In the genomic region with DNA sequence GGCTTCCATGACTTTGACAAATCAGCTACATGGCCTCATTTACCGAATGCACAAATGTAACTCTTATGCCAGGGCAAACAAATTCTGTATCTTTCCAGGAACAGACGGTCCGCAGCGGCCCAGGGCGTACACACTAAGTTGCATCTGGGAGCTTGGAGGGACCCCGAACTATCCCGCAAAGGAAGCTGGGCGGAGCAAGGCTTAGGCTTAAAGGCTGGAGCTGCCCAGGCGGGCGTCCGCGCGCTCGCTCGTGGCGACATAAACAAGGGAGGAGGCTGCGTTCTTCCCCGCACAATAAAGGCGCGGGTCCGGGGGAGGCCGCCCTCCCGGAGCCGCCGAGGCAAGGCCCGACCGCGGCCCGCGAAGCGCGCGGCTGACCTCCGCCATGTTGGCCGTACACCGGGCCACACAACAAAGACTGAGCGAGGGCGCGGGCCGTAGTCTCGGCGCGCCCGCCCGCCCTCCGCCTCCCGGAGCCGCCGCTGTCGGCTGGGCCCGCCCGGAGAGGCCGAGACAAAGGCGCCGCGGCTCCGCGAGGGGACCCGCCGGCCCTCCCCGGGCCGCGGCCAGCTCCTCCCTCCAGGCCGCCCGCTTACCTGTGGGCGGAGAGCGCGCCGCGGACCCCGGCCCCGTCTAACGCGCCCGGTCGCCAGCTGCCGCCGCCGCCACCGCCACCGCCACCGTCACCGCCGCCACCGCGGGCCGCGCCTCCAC, we compare ENCODE assay signal across 8 mouse cellular contexts. TPM values are rescaled to one million over a fixed set of nuclear protein-coding genes. Genes with fewer than 3 reads are reported as not detected.
DNase-seq lines count a peak whose midpoint lies in the region; ATAC-seq and TF ChIP-seq lines count a peak whose summit lies in the region.

A gene (plus strand): TSS at position 479 of the 714 bp plus-strand sequence.
A gene (minus strand): TSS at position 714 of the 714 bp plus-strand sequence.

- H3K27ac ChIP-seq in bone marrow macrophage, adult 2 months (ENCODE audit: insufficient read depth, low read depth, low read length) = peak within 1 kb of the TSS; percentile 65
- H3K27ac ChIP-seq in embryonic fibroblast, embryonic 13.5 days (ENCODE audit: insufficient read depth, low read length) = peak within 1 kb of the TSS; percentile 82
- H3K27ac ChIP-seq in heart, embryonic 12.5 days (ENCODE audit: poor library complexity, severe bottlenecking) = peak within 1 kb of the TSS; percentile 98
- peak within 1 kb of the TSS; percentile 97 for H3K27ac ChIP-seq in kidney, embryonic 15.5 days
- peak within 1 kb of the TSS; percentile 97 for H3K27ac ChIP-seq in liver, embryonic 12.5 days

- ATAC-seq in heart, embryonic 12.5 days (ENCODE audit: insufficient number of reproducible peaks, low FRiP score) = peak; percentile 85
- peak; percentile 84 for ATAC-seq in kidney, embryonic 15.5 days (replicated peaks; ENCODE audit: low FRiP score)
- peak; percentile 77 for ATAC-seq in liver, embryonic 12.5 days

- H3K4me3 ChIP-seq in bone marrow macrophage, adult 2 months (ENCODE audit: insufficient read depth, low read length) = peak within 1 kb of the TSS; percentile 79
- peak within 1 kb of the TSS; percentile 99 for H3K4me3 ChIP-seq in embryonic fibroblast, embryonic 13.5 days (ENCODE audit: insufficient read depth, low read length)
- peak within 1 kb of the TSS; percentile 91 for H3K4me3 ChIP-seq in heart, embryonic 12.5 days
- H3K4me3 ChIP-seq in kidney, embryonic 15.5 days (replicated peaks) = peak within 1 kb of the TSS; percentile 78
- H3K4me3 ChIP-seq in liver, embryonic 12.5 days = peak within 1 kb of the TSS; percentile 96
- peak within 1 kb of the TSS; percentile 45 for H3K4me3 ChIP-seq in myocyte

- peak; percentile 79 for DNase-seq in A20 (ENCODE audit: low read depth, low spot score)
- peak; percentile 47 for DNase-seq in splenic B cell, adult 2 months (ENCODE audit: low read depth, low spot score)

- H3ac ChIP-seq in myocyte (ENCODE audit: control insufficient read depth, insufficient read length) = peak within 1 kb of the TSS; percentile 98

- peaks cover 17% of the 10 kb centered on the region for H3K4me1 ChIP-seq in bone marrow macrophage, adult 2 months (ENCODE audit: control insufficient read depth, insufficient read depth, low read length)
- H3K4me1 ChIP-seq in embryonic fibroblast, embryonic 13.5 days (ENCODE audit: control insufficient read depth, insufficient read depth, low read length) = peaks cover 4% of the 10 kb centered on the region
- H3K4me1 ChIP-seq in heart, embryonic 12.5 days (replicated peaks) = peaks cover 22% of the 10 kb centered on the region
- peaks cover 30% of the 10 kb centered on the region for H3K4me1 ChIP-seq in kidney, embryonic 15.5 days
- peaks cover 53% of the 10 kb centered on the region for H3K4me1 ChIP-seq in liver, embryonic 12.5 days

- H3K27me3 ChIP-seq in heart, embryonic 12.5 days (replicated peaks) = no peaks in the 10 kb centered on the region
- H3K27me3 ChIP-seq in kidney, embryonic 15.5 days = no peaks in the 10 kb centered on the region
- peaks cover 3% of the 10 kb centered on the region; the same call in 1 of the 2 replicates for H3K27me3 ChIP-seq in liver, embryonic 12.5 days (replicated peaks)
- no peaks in the 10 kb centered on the region for H3K27me3 ChIP-seq in myocyte (ENCODE audit: control insufficient read depth, insufficient read depth, insufficient read length)
- H3K27me3 ChIP-seq in splenic B cell, adult 2 months (ENCODE audit: control insufficient read depth, insufficient read depth, low read length, poor library complexity, severe bottlenecking) = no peaks in the 10 kb centered on the region

- peaks cover 50% of the 10 kb centered on the region for H3K79me2 ChIP-seq in myocyte (ENCODE audit: control insufficient read depth, insufficient read depth)

- peak within 1 kb of the TSS; percentile 81 for H3K4me2 ChIP-seq in heart, embryonic 12.5 days
- peak within 1 kb of the TSS; percentile 77 for H3K4me2 ChIP-seq in kidney, embryonic 15.5 days
- H3K4me2 ChIP-seq in liver, embryonic 12.5 days = peak within 1 kb of the TSS; percentile 81
- peak within 1 kb of the TSS; percentile 92 for H3K4me2 ChIP-seq in myocyte (ENCODE audit: low read depth)

- H3K36me3 ChIP-seq in heart, embryonic 12.5 days = no peaks in the 10 kb centered on the region
- H3K36me3 ChIP-seq in kidney, embryonic 15.5 days = no peaks in the 10 kb centered on the region
- no peaks in the 10 kb centered on the region for H3K36me3 ChIP-seq in liver, embryonic 12.5 days
- H3K36me3 ChIP-seq in myocyte (ENCODE audit: control insufficient read depth, insufficient read depth) = no peaks in the 10 kb centered on the region
- no peaks in the 10 kb centered on the region for H3K36me3 ChIP-seq in splenic B cell, adult 2 months (ENCODE audit: control insufficient read depth, insufficient read depth, low read length, poor library complexity, severe bottlenecking)

- H3K9me3 ChIP-seq in heart, embryonic 12.5 days (replicated peaks) = no peaks in the 10 kb centered on the region
- no peaks in the 10 kb centered on the region for H3K9me3 ChIP-seq in kidney, embryonic 15.5 days (replicated peaks)
- no peaks in the 10 kb centered on the region for H3K9me3 ChIP-seq in liver, embryonic 12.5 days (replicated peaks)

- TF ChIP-seq CTCF in bone marrow macrophage, adult 2 months (IDR thresholded peaks at IDR 0.05; ENCODE audit: low read depth, low read length) = no peak
- no peak for TF ChIP-seq CTCF in embryonic fibroblast, embryonic 13.5 days (IDR thresholded peaks at IDR 0.05; ENCODE audit: borderline replicate concordance, insufficient read depth, low read length)

- H3K9ac ChIP-seq in heart, embryonic 12.5 days = peak within 1 kb of the TSS; percentile 96
- H3K9ac ChIP-seq in kidney, embryonic 15.5 days = peak within 1 kb of the TSS; percentile 93
- H3K9ac ChIP-seq in liver, embryonic 12.5 days = peak within 1 kb of the TSS; percentile 99

- TF ChIP-seq POLR2A in bone marrow macrophage, adult 2 months (IDR thresholded peaks at IDR 0.05; ENCODE audit: borderline replicate concordance, low read depth, low read length) = no peak
- TF ChIP-seq POLR2A in embryonic fibroblast, embryonic 13.5 days (IDR thresholded peaks at IDR 0.05; ENCODE audit: low read depth, low read length) = peak; percentile 61
- peak; percentile 45 for TF ChIP-seq POLR2A in myocyte (IDR thresholded peaks at IDR 0.05; ENCODE audit: insufficient read length, low read depth)

- WGBS in heart, embryonic 12.5 days = under 1% methylated on average over 56 of the region's 88 CpGs
- under 1% methylated on average over 56 of the region's 88 CpGs for WGBS in kidney, embryonic 15.5 days
- under 1% methylated on average over 81 of the region's 88 CpGs for WGBS in liver, embryonic 12.5 days (ENCODE audit: insufficient replicate concordance)

TF ChIP-seq in myocyte, 11 proteins besides CTCF, POLR2A, EP300 and RAD21:
- no peak for TF ChIP-seq MYOG (IDR thresholded peaks at IDR 0.05; ENCODE audit: control insufficient read depth in 1 of 3, insufficient read depth in 1 of 3, insufficient read length in 2 of 3, low read depth in 2 of 3)
- no peak for TF ChIP-seq CEBPB (IDR thresholded peaks at IDR 0.05; ENCODE audit: insufficient read depth, poor library complexity, severe bottlenecking)
- no peak for TF ChIP-seq TCF12 (IDR thresholded peaks at IDR 0.05; ENCODE audit: insufficient read depth, poor library complexity, severe bottlenecking)
- TF ChIP-seq MAX (IDR thresholded peaks at IDR 0.05; ENCODE audit: low read depth) = no peak
- TF ChIP-seq USF1 (IDR thresholded peaks at IDR 0.05; ENCODE audit: low read depth) = no peak
- TF ChIP-seq POLR2AphosphoS2 (IDR thresholded peaks at IDR 0.05; ENCODE audit: insufficient read length, low read depth) = no peak
- no peak for TF ChIP-seq E2F4 (IDR thresholded peaks at IDR 0.05; ENCODE audit: insufficient read depth)
- TF ChIP-seq MYOD1 (IDR thresholded peaks at IDR 0.05; ENCODE audit: control insufficient read depth in 1 of 3, insufficient read length in 2 of 3, low read depth in 2 of 3) = no peak
- TF ChIP-seq SRF (IDR thresholded peaks at IDR 0.05; ENCODE audit: control insufficient read depth, insufficient read length, low read depth) = no peak
- TF ChIP-seq REST (IDR thresholded peaks at IDR 0.05; ENCODE audit: insufficient read depth, insufficient read length) = no peak
- TF ChIP-seq TCF3 (IDR thresholded peaks at IDR 0.05; ENCODE audit: insufficient read length, low read depth) = no peak

RNA-seq across cellular contexts. Expression of the first gene that starts in this region (rescaled TPM):
- polyA plus RNA-seq in bone marrow macrophage, adult 2 months (2012; ENCODE audit: insufficient read depth, insufficient read length, missing spikeins) = 0.91 TPM in 1 of 2 replicates, not detected in the other
- polyA plus RNA-seq in embryonic fibroblast, embryonic 13.5 days (2011; ENCODE audit: insufficient read length, low read depth, missing spikeins) = 0.58 and 1.3 TPM in 2 replicates
- polyA plus RNA-seq in heart, embryonic 12.5 days (2016; fragmentation: Nextera tagmentation; extraction: Ambion mirVana) = 4.9 and 5.0 TPM in 2 replicates
- 4.8 and 5.7 TPM in 2 replicates for polyA plus RNA-seq in kidney, embryonic 15.5 days (2015; fragmentation: Nextera tagmentation; extraction: Ambion mirVana)
- 1.8 and 2.8 TPM in 2 replicates for polyA plus RNA-seq in liver, embryonic 12.5 days (2016; fragmentation: Nextera tagmentation; extraction: Ambion mirVana)
- 1.2 TPM for polyA plus RNA-seq in myocyte (2012; fragmentation: generic; extraction: Trizol)

RNA-seq across cellular contexts. Expression of the second gene that starts in this region (rescaled TPM):
- polyA plus RNA-seq in bone marrow macrophage, adult 2 months (2012; ENCODE audit: insufficient read depth, insufficient read length, missing spikeins) = 11.1 and 11.8 TPM in 2 replicates
- 18.0 and 23.9 TPM in 2 replicates for polyA plus RNA-seq in embryonic fibroblast, embryonic 13.5 days (2011; ENCODE audit: insufficient read length, low read depth, missing spikeins)
- polyA plus RNA-seq in heart, embryonic 12.5 days (2016; fragmentation: Nextera tagmentation; extraction: Ambion mirVana) = 38.3 and 40.0 TPM in 2 replicates
- polyA plus RNA-seq in kidney, embryonic 15.5 days (2015; fragmentation: Nextera tagmentation; extraction: Ambion mirVana) = 46.4 and 48.7 TPM in 2 replicates
- polyA plus RNA-seq in liver, embryonic 12.5 days (2016; fragmentation: Nextera tagmentation; extraction: Ambion mirVana) = 20.3 and 21.3 TPM in 2 replicates
- 12.0 TPM for polyA plus RNA-seq in myocyte (2012; fragmentation: generic; extraction: Trizol)

Comparison
In these comparisons a context has a peak if more than half of its experiments do, and no peak if none do; other contexts are left out.
1. Peak in every context shown above with its lines: DNase-seq, ATAC-seq, H3K4me3 ChIP-seq and H3K27ac ChIP-seq.
2. H3K4me3 ChIP-seq: peak in every context shown above with its lines; median percentile 99 in embryonic fibroblast, embryonic 13.5 days; 96 in liver, embryonic 12.5 days; 91 in heart, embryonic 12.5 days; 79 in bone marrow macrophage, adult 2 months; 78 in kidney, embryonic 15.5 days; 45 in myocyte.